Mouse (Mus musculus) embryonic fibroblast, embryonic 13.5 days (primary cell): Measurements from ENCODE around the gene Glra4.

ENCODE experiments used
- CTCF ChIP-seq: IDR thresholded peaks from 2 replicates; pipeline ENCODE4 v1.5.1; 2011; ENCODE audit warnings: mild to moderate bottlenecking, control low read depth, low read length, moderate library complexity, borderline replicate concordance; ENCODE audit not compliant: insufficient read depth
- POLR2A ChIP-seq: IDR thresholded peaks from 2 replicates; pipeline ENCODE4 v1.6.1; 2011; ENCODE audit warnings: low read depth, mild to moderate bottlenecking, control low read depth, low read length, moderate library complexity

- TF ChIP-seq CTCF (no peak), POLR2A (no peak)
Observed at GRCm38 (mm10) chrX:136744663-136745062, 35.3 kb downstream of the Glra4 start.
